Mouse (Mus musculus): ENCODE measurements around the gene Phf21a.

- TF ChIP-seq CTCF (IDR thresholded peaks at IDR 0.05; ENCODE audit: low read depth) = no peak
- TF ChIP-seq EP300 (IDR thresholded peaks at IDR 0.05; ENCODE audit: low read depth) = no peak
Observed at GRCm38 (mm10) chr2:92071143-92071542, 21.8 kb upstream of the Phf21a start.
